Mouse (Mus musculus): ENCODE results near the gene Bace2.

Gene Bace2

DNA sequence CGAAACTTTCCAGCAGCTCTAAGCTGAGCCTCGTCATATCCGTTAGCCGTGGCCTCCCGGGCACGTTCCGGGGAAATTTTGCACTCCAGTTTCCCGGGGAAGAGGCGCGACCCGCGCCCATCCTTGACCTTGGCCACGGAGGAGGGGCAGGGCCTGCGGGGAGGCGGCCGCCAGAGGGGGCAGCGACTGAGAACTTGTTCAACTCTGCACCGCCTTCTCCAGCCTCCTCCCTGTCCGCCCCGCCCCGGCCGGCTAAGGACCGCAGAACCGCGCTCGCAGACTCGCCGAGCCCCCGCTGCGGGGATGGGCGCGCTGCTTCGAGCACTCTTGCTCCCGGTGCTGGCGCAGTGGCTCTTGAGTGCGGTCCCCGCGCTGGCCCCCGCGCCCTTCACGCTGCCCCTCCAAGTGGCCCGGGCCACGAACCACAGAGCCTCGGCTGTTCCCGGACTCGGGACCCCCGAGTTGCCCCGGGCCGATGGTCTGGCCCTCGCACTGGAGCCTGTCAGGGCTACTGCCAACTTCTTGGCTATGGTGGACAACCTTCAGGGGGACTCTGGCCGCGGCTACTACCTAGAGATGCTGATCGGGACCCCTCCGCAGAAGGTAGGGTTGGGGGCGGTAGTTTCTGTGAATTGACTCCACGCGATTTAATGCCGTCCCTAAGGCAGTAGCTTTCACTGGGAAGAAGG lies at the start of gene Bace2:
TSS of gene Bace2 (plus strand) at position 244 of the 689 bp plus-strand sequence.
- in situ Hi-C loops (cut with MboI; ENCODE audit: unreplicated experiment in 2 of 2): no loop called here

DNA sequence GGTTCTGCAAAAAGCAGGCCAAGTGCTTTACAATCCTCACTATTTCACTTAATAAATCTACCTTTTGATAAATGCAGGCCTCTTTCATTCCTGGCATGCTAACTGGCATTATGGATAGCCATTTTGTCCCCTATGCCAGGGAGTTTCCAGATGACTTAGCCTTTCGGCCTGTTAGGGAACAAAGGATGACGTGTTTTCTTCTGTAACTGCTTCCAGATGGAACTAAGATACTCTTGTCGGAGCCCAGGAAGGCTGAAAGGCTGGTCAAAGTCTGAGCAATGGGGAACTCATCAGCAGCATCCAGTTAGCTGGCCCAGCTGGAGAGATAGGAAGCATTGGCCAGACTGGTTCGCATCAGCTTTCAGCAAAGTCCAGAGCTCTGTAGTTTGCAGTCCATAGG lies 48.9 kb upstream of the Bace2 start:
- in situ Hi-C loops (cut with MboI; ENCODE audit: unreplicated experiment in 2 of 2): loop anchor here in 1 of 2 experiments (10.0 kb wide), 1 partner anchor 287 kb away; no protein-coding TSS in a partner anchor

- in situ Hi-C loops (cut with MboI; ENCODE audit: unreplicated experiment in 2 of 2): loop anchor here in 1 of 2 experiments (10.0 kb wide), 1 partner anchor 285 kb away; no protein-coding TSS in a partner anchor
Observed at GRCm38 (mm10) chr16:97309796-97310569, 46.6 kb upstream of the Bace2 start.

- in situ Hi-C loops (cut with MboI; ENCODE audit: unreplicated experiment in 2 of 2): no loop called here
Observed at GRCm38 (mm10) chr16:97310570-97310846, 46.0 kb upstream of the Bace2 start.

- in situ Hi-C loops (cut with MboI; ENCODE audit: unreplicated experiment in 2 of 2): no loop called here
Observed at GRCm38 (mm10) chr16:97312960-97313686, 43.4 kb upstream of the Bace2 start.

GRCm38 (mm10) chr16:97321576-97321975 lies 35.0 kb upstream of the Bace2 start:
- in situ Hi-C loops (cut with MboI; ENCODE audit: unreplicated experiment in 2 of 2): no loop called here

DNA sequence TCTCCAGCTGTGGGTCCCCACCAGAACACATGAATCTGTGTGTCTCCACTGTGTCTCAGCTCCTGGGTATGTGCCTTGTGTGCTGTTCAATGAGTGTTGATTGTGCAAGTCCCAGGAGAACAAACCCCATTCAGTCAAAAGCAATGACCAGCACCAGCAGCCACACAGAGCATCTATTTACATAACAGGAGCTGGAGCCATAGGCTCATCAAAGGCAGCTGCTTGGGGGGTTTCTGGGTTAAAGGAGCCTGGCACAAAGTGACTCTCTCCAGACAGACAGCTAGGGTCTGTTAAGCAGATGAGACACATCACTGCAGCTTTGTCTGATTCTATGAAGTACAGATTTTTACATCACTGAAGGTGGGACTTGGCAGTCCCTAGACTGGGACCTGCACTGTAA lies 33.9 kb upstream of the Bace2 start:
- in situ Hi-C loops (cut with MboI; ENCODE audit: unreplicated experiment in 2 of 2): no loop called here

- in situ Hi-C loops (cut with MboI; ENCODE audit: unreplicated experiment in 2 of 2): no loop called here
Observed at GRCm38 (mm10) chr16:97325975-97326374, 30.6 kb upstream of the Bace2 start.

DNA sequence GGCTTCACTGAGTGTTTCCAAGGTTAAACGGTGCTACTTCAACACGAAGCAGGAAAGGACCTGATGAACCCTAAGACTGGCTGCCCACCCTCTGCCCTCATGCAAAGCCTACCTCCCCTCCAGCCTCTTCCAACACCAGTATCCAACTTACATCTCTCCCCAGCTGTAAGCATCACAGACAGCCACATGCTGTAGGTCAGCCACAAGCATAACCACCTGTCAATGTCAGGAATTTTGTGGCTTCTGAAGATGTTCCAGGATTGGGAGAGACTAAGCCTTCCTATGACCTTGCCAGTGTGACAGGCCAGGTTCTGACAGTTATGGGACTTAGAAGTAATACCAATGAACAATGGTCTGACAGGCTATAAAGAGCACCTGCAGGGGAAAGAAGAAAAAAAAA lies 27.9 kb upstream of the Bace2 start:
- in situ Hi-C loops (cut with MboI; ENCODE audit: unreplicated experiment in 2 of 2): no loop called here

- in situ Hi-C loops (cut with MboI; ENCODE audit: unreplicated experiment in 2 of 2): no loop called here
Observed at GRCm38 (mm10) chr16:97353013-97353412, 3.5 kb upstream of the Bace2 start.

GRCm38 (mm10) chr16:97354632-97355031 lies 1.9 kb upstream of the Bace2 start:
- in situ Hi-C loops (cut with MboI; ENCODE audit: unreplicated experiment in 2 of 2): no loop called here

DNA sequence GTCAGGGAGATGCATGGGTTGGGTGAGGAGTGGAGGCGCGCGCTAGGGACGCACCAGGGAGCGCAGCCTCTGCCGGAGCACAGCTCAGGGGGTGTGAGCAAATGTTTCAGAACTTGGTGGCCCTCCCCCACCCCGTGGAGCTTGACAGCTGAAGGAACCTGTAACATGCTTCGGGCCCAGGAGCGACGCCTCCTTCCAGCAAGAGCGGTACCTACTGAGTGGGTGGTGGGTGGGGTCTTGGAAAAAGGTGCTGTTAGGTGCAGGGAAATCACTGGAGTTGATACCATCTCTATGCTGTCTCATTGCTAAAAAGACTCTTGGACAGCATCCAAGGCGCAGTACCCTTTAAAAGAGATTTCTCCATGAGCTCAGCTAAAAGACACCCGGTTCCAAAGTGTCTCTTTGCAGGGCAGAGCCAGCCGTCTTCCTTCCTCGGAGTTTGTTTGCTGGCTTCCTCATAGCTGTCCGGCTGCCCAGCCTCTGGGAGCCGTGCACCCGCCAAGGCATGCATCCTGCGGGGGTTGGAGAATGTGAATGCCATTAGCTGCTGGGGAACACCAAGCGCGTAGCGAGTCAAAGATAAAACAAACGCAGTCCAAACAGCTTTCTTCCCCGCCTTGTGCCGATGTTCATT lies 763 bp downstream of the Bace2 start:
- in situ Hi-C loops (cut with MboI; ENCODE audit: unreplicated experiment in 2 of 2): no loop called here

GRCm38 (mm10) chr16:97362231-97362888 lies 5.8 kb downstream of the Bace2 start:
- in situ Hi-C loops (cut with MboI; ENCODE audit: unreplicated experiment in 2 of 2): no loop called here

DNA sequence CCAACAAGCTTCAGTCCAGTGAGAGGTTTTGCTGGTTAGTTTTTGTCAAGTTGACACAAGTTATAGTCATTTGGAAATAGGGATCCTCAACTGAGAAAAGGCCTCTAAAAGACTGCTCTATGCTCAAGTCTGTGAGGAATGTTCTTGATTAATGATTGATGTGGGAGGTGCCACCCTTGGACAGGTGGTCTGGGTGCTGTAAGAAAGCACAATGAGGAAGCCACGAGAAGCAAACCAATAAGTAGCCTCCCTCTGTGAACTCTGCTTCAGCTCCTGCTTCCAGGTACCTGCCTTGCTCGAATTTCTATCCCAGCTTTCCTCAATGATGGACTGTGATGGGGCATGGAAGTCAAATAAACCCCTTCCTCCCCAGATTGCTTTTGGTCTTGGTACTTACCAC lies 9.6 kb downstream of the Bace2 start:
- in situ Hi-C loops (cut with MboI; ENCODE audit: unreplicated experiment in 2 of 2): no loop called here

GRCm38 (mm10) chr16:97370258-97370657 lies 13.7 kb downstream of the Bace2 start:
- in situ Hi-C loops (cut with MboI; ENCODE audit: unreplicated experiment in 2 of 2): no loop called here

DNA sequence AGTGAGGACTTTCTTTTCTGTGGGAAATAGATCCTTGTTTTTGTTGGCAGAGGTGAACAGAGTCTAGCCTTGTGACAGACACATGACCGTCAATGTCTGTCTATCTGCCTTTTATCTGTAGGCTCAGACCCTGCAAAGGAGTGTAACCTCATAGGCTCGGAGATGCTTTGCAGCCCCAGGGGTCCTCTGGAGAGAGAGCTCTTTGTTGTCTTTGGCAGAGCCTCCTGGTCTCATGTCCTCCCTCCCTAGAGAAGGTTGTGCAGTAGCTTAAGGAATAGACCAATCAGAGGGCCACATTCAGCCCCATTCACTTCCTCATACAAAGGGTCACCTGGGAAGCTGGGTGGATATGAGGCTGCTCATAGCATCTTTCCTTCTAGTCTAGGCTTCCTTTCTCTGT lies 31.4 kb downstream of the Bace2 start:
- in situ Hi-C loops (cut with MboI; ENCODE audit: unreplicated experiment in 2 of 2): no loop called here

- in situ Hi-C loops (cut with MboI; ENCODE audit: unreplicated experiment in 2 of 2): no loop called here
Observed at GRCm38 (mm10) chr16:97391289-97391688, 34.7 kb downstream of the Bace2 start.

DNA sequence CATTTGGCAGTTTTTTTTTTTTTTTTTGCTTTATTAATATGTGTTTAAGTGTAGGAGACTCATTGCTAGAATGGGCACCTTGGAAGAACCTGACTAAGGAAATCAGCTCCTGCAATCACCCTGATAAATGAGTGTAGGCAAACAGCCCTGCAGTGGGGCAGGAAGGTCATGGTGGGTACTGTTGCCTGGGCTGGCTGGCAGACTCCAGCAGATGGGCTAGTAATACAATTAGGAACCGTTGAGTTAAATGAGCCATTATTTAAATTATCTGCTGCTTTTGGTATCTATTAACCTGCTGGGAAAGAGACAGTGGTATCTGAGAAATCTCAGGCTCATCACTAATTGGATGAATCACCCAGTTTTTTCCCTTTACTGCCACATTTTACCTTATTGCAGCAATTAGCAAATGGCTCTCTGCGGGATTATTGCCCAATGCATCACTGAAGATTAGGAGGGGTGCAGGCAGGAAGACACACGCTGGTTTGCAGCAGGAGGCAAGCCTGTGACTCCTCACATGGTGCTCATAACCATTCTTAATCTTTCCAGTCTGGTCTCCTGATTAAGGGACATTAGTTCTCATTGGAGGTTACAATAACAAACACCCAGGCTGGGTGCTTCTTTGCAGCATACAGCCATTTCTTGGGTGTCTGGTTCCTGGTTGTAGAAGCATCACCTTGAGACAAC lies 35.3 kb downstream of the Bace2 start:
- in situ Hi-C loops (cut with MboI; ENCODE audit: unreplicated experiment in 2 of 2): no loop called here

- in situ Hi-C loops (cut with MboI; ENCODE audit: unreplicated experiment in 2 of 2): no loop called here
Observed at GRCm38 (mm10) chr16:97396436-97396835, 39.9 kb downstream of the Bace2 start.

DNA sequence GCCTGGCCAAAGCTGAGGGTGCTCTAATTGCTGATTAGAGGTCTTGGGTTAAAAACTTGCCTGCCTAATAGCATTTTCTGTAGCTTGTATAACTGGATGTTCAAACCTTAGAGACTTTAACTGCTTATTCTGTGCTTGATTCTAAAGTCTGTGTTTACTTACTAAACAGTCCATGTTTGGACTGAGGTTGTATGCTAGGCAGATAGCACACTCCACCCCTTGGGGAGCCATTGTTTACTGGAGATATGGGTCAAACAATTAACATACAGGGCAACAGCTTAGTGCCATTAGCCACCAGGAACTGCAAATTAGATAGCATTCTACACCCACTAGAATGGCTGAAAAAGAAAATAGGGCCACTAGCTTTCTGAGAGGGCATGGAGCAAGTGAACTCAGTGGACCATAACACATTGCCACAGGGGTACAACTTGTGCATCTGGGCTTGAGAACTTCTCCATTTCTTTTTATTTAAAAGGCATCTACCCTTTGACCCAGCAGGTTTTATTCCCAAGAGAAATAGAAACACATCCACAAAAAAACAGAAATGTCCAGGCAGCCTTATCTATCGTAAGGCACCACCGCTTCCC lies 41.5 kb downstream of the Bace2 start:
- in situ Hi-C loops (cut with MboI; ENCODE audit: unreplicated experiment in 2 of 2): no loop called here
